Mouse (Mus musculus) bone marrow, adult 2 months (tissue): ENCODE measurements at regions not wholly inside any gene's neighbourhood (a gene's known extent, or its start where the extent isn't known, plus 50 kb on each side); places are given as distances from the start of the nearest gene placed in this dataset.

Experiments used
- CTCF ChIP-seq: fragments of 200-500 bp; IDR thresholded peaks from 2 replicates; pipeline ENCODE4 v1.5.1; 2011; ENCODE audit warnings: low read length, control low read depth; ENCODE audit not compliant: control insufficient read depth, insufficient read depth
- POLR2A ChIP-seq: fragments of 200-500 bp; IDR thresholded peaks from 2 replicates; pipeline ENCODE4 v1.6.1; 2011; ENCODE audit warnings: low read depth, mild to moderate bottlenecking, control low read depth, low read length, borderline replicate concordance; ENCODE audit not compliant: control insufficient read depth

DNA sequence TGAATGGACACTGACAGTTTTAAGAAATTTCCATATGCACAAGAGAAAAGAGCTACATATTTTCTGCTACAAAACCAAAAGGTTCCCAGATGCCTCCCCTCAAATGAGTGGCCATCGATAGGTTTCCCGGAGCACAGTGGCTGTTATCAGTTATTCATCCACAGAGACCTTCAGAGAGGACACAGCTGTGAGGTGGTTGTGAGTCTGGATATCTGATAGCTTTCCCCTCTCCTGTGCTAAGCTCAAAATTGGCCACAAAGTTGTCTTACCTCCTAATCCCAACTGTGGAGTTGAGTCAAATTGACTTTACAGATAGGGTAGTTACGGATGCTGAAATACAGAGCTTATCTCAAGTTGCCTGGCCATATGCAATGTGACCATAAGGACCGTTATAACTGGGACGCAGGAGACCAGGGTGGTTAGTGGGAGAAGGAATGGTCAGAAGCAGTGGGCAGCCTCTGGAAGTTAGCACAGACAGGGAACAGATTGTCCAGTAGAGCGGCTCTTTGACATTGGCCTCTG, 93.3 kb upstream of the Zfp706 start:
- TF ChIP-seq CTCF, result no peak
- TF ChIP-seq POLR2A, result no peak
